Mouse (Mus musculus): ENCODE data around the gene Grin3a. TPM values are rescaled to one million over a fixed set of nuclear protein-coding genes. Genes with fewer than 3 reads are reported as not detected.
"Not testable (repeated sequence)": the region's sequence is repeated elsewhere in the genome, so short reads cannot be mapped to it uniquely, and the experiment has no call there.

Grin3a gene
- polyA plus RNA-seq, 1 experiment from 2014 or later, result 6.6 TPM

GRCm38 (mm10) chr4:49623916-49624315 lies 221.6 kb downstream of the Grin3a start:
- Histone ChIP-seq H3K4me2 (replicated peaks) (no peak overlapping the region), H3K4me3 (replicated peaks) (no peak overlapping the region), H3K27ac (no peak overlapping the region), H3K4me1 (replicated peaks) (no peaks in the 10 kb centered on the region), H3K27me3 (no peaks in the 10 kb centered on the region), H3K9ac (replicated peaks) (no peak overlapping the region), H3K9me3 (no peaks in the 10 kb centered on the region), H3K36me3 (no peaks in the 10 kb centered on the region)
- ATAC-seq, result no peak
- WGBS, result 88% methylated on average over 4 of the region's 4 CpGs

- Histone ChIP-seq H3K36me3 (no peaks in the 10 kb centered on the region), H3K27ac (no peak overlapping the region), H3K4me1 (replicated peaks) (no peaks in the 10 kb centered on the region), H3K9me3 (no peaks in the 10 kb centered on the region), H3K4me3 (replicated peaks) (no peak overlapping the region), H3K27me3 (no peaks in the 10 kb centered on the region), H3K9ac (replicated peaks) (no peak overlapping the region), H3K4me2 (replicated peaks) (no peak overlapping the region)
- whole genome bisulfite sequencing, result 90% methylated on average over 2 of the region's 2 CpGs
- no peak for ATAC-seq
Observed at GRCm38 (mm10) chr4:49622272-49622671, 223.3 kb downstream of the Grin3a start.

DNA sequence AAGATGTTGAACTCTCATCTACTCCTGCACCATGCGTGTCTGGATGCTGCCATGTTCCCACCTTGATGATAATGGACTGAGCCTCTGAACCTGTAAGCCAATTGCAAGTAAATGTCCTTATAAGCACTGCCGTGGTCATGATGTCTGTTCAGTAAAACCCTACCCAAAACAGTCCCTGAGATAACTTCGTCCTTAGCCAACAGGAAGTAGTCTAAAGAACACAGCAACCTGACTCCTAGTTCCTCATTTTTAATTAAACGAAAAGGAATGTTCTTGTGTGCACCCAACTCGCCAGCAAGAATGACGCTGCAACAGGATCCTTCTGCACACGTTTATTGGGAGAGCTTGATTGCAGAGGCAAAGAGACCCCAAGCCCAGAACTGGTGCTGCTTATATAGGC lies 225.7 kb downstream of the Grin3a start:
- H3K9me3 ChIP-seq; H3K9ac ChIP-seq (replicated peaks); H3K27ac ChIP-seq; H3K27me3 ChIP-seq; ATAC-seq; H3K4me3 ChIP-seq (replicated peaks); H3K4me1 ChIP-seq (replicated peaks); H3K36me3 ChIP-seq; H3K4me2 ChIP-seq (replicated peaks): not testable (repeated sequence)
- WGBS, result 95% methylated on average over 7 of the region's 7 CpGs

- no peak overlapping the region for H3K9ac ChIP-seq (replicated peaks)
- no peaks in the 10 kb centered on the region for H3K4me1 ChIP-seq (replicated peaks)
- WGBS, result 89% methylated on average over 10 of the region's 10 CpGs
- H3K36me3 ChIP-seq, result no peaks in the 10 kb centered on the region
- no peaks in the 10 kb centered on the region for H3K9me3 ChIP-seq
- no peak overlapping the region for H3K4me2 ChIP-seq (replicated peaks)
- H3K27ac ChIP-seq, result no peak overlapping the region
- ATAC-seq, result no peak
- H3K4me3 ChIP-seq (replicated peaks), result no peak overlapping the region
- H3K27me3 ChIP-seq, result no peaks in the 10 kb centered on the region
Observed at GRCm38 (mm10) chr4:49616924-49617323, 228.6 kb downstream of the Grin3a start.

Other genes starting within 250 kb of the Grin3a start
- 48.7 and 50.5 TPM in 2 replicates for gene Tmem246, start 247.9 kb downstream of the Grin3a start, polyA plus RNA-seq (2015; fragmentation: Nextera tagmentation; extraction: Ambion mirVana)
- gene Rnf20, start 213.7 kb downstream of the Grin3a start, polyA plus RNA-seq (2015; fragmentation: Nextera tagmentation; extraction: Ambion mirVana), result 66.2 and 68.8 TPM in 2 replicates
- gene Ppp3r2, start 163.7 kb downstream of the Grin3a start, polyA plus RNA-seq (2015; fragmentation: Nextera tagmentation; extraction: Ambion mirVana), result 0.11 and 0.31 TPM in 2 replicates

Measured in midbrain, embryonic 13.5 days (tissue).